Mouse (Mus musculus) stomach, embryonic 15.5 days (tissue): Measurements from ENCODE around the gene Fyco1. TPM values are rescaled to one million over a fixed set of nuclear protein-coding genes. Genes with fewer than 3 reads are reported as not detected.
"Not testable (repeated sequence)": the region's sequence is repeated elsewhere in the genome, so short reads cannot be mapped to it uniquely, and the experiment has no call there.

Experiments
- ATAC-seq: fragments of 200-750 bp; cut with Nextera tagmentation; 2 replicates; pipeline ENCODE4 v1.8.0; 2017; ENCODE audit warnings: low read depth, moderate number of reproducible peaks, moderate TSS enrichment; ENCODE audit not compliant: insufficient read depth, low FRiP score
- H3K27ac ChIP-seq: fragments of 300-500 bp; sonication (generic); 2 replicates; pipeline ENCODE4 v1.5.1; 2015; ENCODE audit warnings: mild to moderate bottlenecking, inconsistent platforms
- H3K27me3 ChIP-seq: fragments of 300-500 bp; sonication (generic); replicated peaks from 2 replicates; pipeline ENCODE4 v1.6.1; 2015; ENCODE audit warnings: inconsistent platforms
- H3K36me3 ChIP-seq: fragments of 300-500 bp; sonication (generic); 2 replicates; pipeline ENCODE4 v1.6.1; 2015; ENCODE audit warnings: inconsistent platforms
- H3K4me1 ChIP-seq: fragments of 300-500 bp; sonication (generic); 2 replicates; pipeline ENCODE4 v1.6.1; 2015; ENCODE audit warnings: inconsistent platforms
- H3K4me2 ChIP-seq: fragments of 300-500 bp; sonication (generic); 2 replicates; pipeline ENCODE4 v1.6.1; 2015; ENCODE audit warnings: mild to moderate bottlenecking, inconsistent platforms
- H3K4me3 ChIP-seq: fragments of 300-500 bp; sonication (generic); replicated peaks from 2 replicates; pipeline ENCODE4 v1.5.1; 2015; ENCODE audit warnings: inconsistent platforms
- H3K9ac ChIP-seq: fragments of 300-500 bp; sonication (generic); 2 replicates; pipeline ENCODE4 v1.6.1; 2015; ENCODE audit warnings: inconsistent platforms
- H3K9me3 ChIP-seq: fragments of 300-500 bp; sonication (generic); 2 replicates; pipeline ENCODE4 v1.6.1; 2016; ENCODE audit warnings: inconsistent platforms
- WGBS: fragments of 180-500 bp; shearing (Covaris S2); methylation state at CpG from one replicate; pipeline ENCODE4 v1.1.7; 2015; 5-methylcytosine and 5-hydroxymethylcytosine counted together
- polyA plus RNA-seq: library from polyadenylated mRNA; unstranded; fragments of >200 nt; fragmentation: Nextera tagmentation; extraction: Ambion mirVana; gene quantifications from 2 replicates; pipeline ENCODE4 v1.2.1, GENCODE M21; 2015

Fyco1 gene
- polyA plus RNA-seq, 1 experiment from 2014 or later, result 15.6 TPM

DNA sequence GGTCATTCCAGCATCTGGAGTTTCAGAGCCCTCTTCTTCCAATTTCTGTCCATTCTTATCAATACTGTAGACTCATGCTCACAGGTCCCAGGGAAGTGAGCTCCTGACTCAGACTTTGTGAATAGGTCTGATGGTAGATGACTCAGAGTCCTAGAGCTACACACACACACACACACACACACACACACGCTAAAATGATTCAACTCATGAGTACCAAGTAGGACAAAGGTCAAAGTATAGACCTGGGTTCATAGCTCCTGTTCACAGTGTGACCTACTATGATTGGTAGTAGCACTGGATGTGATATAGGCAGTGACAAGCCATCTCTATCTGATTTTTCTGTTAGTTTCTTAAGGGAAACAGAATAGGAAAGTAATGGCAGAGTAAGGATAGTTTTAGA is 83.3 kb downstream of the Fyco1 start:
- no peak overlapping the region for H3K4me3 ChIP-seq
- H3K9ac ChIP-seq, result no peak overlapping the region
- H3K27ac ChIP-seq, result no peak overlapping the region
- no peak overlapping the region for H3K4me2 ChIP-seq
- no peaks in the 10 kb centered on the region for H3K36me3 ChIP-seq
- no peaks in the 10 kb centered on the region for H3K4me1 ChIP-seq
- H3K27me3 ChIP-seq, result no peaks in the 10 kb centered on the region
- H3K9me3 ChIP-seq, result no peaks in the 10 kb centered on the region
- no peak for ATAC-seq
- whole genome bisulfite sequencing, result 78% methylated on average over 1 of the region's 1 CpGs

DNA sequence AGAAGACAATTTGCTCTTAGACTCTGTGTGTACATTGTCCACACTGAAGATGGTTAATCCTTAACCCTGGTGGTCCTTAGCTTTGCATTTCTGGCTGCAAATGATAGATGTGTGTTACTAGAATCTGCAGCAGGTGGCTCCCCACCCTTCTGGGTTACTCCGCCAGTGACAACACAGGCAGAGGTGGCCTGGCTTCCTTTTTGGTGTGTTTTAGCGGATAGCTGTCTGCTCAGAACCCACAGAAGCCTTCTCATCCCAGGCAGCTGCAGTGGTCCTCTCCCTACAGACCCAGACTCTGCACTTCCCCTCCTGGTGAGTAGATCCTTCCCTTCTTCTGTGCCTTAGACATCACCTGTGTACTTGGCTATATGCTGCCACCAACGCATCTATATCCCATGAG is 84.7 kb downstream of the Fyco1 start:
- no peak for ATAC-seq
- Histone ChIP-seq H3K9me3 (no peaks in the 10 kb centered on the region), H3K36me3 (no peaks in the 10 kb centered on the region), H3K4me3 (no peak overlapping the region), H3K27me3 (no peaks in the 10 kb centered on the region), H3K27ac (no peak overlapping the region), H3K4me2 (no peak overlapping the region), H3K4me1 (no peaks in the 10 kb centered on the region), H3K9ac (no peak overlapping the region)
- 74% methylated on average over 3 of the region's 3 CpGs for WGBS

DNA sequence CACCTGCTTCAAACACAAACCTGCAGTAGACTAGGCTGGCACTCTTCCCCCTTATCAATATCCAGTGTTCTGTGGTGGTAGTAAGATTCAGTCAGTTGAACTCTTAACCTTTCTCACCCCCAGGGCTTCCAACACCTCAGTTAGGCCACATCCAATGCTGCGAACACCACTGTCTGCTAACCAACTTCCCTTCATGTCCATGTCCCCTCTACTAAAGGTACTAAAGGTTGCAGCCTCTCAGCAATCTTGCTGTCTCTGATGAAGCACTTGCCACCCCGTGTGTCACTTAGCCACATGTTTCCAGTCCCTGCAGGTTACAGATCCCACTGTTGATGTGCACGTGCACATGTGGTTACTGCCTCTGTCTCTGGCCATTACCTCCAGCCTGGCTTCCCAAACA is 87.9 kb downstream of the Fyco1 start:
- Histone ChIP-seq H3K27me3 (no peaks in the 10 kb centered on the region), H3K4me2 (no peak overlapping the region), H3K4me3 (no peak overlapping the region), H3K27ac (no peak overlapping the region), H3K9me3 (no peaks in the 10 kb centered on the region), H3K4me1 (no peaks in the 10 kb centered on the region), H3K36me3 (no peaks in the 10 kb centered on the region), H3K9ac (no peak overlapping the region)
- WGBS, result 72% methylated on average over 3 of the region's 3 CpGs
- ATAC-seq, result no peak

DNA sequence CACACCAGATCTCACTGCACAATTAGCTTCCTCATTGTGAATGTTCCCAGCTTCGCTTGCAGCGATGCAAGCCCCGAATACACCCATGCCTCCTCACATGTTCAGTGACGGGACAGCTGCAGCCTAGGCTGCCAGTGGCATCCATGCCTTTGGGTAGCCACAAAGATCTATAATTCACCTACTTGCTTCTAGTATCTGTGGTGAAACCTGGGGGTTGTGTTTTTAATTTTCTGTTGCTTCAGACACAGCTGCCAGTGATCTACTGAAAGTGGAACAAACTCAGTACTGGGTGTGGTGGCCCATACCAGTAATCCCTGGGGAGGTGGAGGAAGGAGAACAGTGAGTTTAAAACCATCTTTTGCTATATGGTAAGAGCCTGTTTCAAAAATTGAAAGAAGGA is 88.8 kb downstream of the Fyco1 start:
- H3K4me2 ChIP-seq, result no peak overlapping the region
- no peak overlapping the region for H3K9ac ChIP-seq
- H3K27ac ChIP-seq, result no peak overlapping the region
- no peak for ATAC-seq
- no peaks in the 10 kb centered on the region for H3K27me3 ChIP-seq
- no peak overlapping the region for H3K4me3 ChIP-seq
- no peaks in the 10 kb centered on the region for H3K9me3 ChIP-seq
- H3K36me3 ChIP-seq, result no peaks in the 10 kb centered on the region
- no peaks in the 10 kb centered on the region for H3K4me1 ChIP-seq
- 64% methylated on average over 4 of the region's 4 CpGs for WGBS

DNA sequence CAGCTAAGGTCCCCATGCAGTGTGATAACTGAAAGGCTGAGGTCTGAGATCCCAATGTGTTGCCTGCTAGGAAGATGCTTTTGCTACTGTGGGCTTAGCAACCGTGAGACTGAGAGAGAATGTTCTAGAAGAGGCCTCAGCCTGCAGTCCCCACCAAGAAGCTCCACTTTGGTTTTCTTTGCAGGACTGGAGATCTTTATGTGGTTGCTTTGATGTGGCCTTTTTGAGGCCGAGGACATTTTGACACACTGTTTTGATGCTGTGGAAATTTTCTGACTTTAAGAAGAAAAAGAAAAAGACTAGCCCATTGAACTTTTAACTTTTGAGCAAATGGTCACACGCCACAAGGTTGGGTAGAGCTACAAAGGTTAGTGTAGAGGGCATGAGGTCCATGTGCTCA is 90.9 kb downstream of the Fyco1 start:
- H3K4me1 ChIP-seq, result no peaks in the 10 kb centered on the region
- no peaks in the 10 kb centered on the region for H3K9me3 ChIP-seq
- no peaks in the 10 kb centered on the region for H3K36me3 ChIP-seq
- no peak overlapping the region for H3K4me3 ChIP-seq
- no peaks in the 10 kb centered on the region for H3K27me3 ChIP-seq
- no peak overlapping the region for H3K4me2 ChIP-seq
- 86% methylated on average over 3 of the region's 3 CpGs for WGBS
- no peak overlapping the region for H3K9ac ChIP-seq
- no peak overlapping the region for H3K27ac ChIP-seq
- ATAC-seq, result no peak

DNA sequence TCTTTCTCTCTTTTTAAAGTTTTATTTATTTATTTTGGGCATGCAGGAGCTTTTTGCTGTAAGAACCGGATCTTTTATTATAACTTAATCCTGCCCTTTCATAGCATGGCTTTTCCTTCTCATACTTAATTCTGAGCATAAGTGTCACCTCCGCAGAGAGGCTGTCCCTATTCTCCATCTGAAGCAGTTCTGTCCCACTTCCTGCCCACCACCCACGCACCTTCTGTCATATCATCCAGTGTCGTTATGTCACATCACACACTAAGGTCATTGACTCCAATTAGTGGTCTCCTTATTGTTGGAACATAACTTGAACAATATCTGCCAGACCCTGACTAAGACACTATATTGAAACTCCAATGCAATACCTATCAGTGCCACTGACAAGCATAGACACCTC is 93.1 kb downstream of the Fyco1 start:
- Histone ChIP-seq H3K36me3 (no peaks in the 10 kb centered on the region), H3K27me3 (no peaks in the 10 kb centered on the region), H3K9me3 (no peaks in the 10 kb centered on the region), H3K4me2 (no peak overlapping the region), H3K9ac (no peak overlapping the region), H3K4me1 (no peaks in the 10 kb centered on the region), H3K4me3 (no peak overlapping the region), H3K27ac (no peak overlapping the region)
- no peak for ATAC-seq
- 73% methylated on average over 4 of the region's 4 CpGs for WGBS

DNA sequence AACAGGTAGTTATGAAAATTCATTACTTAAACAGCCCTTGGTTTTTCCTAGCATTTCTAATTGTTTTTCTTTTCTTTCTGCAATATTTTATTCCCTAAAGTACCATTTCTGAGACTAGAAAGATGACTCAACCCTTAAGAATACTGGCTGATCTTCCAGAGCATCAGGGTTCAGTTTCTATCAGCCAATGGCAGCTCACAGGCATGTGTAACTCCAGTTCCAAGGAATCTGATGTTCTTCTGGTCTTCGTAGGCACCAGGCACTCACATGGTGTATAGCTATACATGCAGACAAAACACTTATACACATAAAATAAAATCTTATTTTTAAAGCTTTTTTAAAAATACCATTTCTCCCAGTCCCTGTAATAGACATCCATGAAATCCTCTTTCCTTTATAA is 93.5 kb downstream of the Fyco1 start:
- H3K9me3 ChIP-seq, result no peaks in the 10 kb centered on the region
- no peaks in the 10 kb centered on the region for H3K36me3 ChIP-seq
- no peak overlapping the region for H3K4me2 ChIP-seq
- H3K4me1 ChIP-seq, result no peaks in the 10 kb centered on the region
- 60% methylated on average over 1 of the region's 1 CpGs for WGBS
- no peak overlapping the region for H3K9ac ChIP-seq
- no peak overlapping the region for H3K27ac ChIP-seq
- H3K27me3 ChIP-seq, result no peaks in the 10 kb centered on the region
- no peak for ATAC-seq
- H3K4me3 ChIP-seq, result no peak overlapping the region

DNA sequence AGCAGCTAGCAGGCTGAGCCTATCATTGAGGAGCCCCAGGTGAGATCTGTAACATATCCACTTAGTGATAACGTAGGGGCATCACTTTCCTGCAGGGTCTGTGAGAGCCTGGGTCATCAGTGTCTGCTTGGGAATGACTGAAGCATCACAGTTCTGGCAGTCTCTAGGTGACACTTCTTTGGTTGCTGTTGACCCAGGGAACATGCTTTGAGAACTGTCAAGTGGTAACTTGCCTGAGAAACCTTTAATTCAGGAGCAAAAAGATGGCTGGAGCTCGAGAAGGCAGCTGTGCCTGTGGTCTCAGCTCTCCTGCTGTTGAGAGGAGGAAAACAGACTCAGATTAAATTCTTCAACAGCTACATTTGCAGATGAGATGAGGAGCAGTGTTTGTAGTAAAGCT is 94.4 kb downstream of the Fyco1 start:
- no peaks in the 10 kb centered on the region for H3K9me3 ChIP-seq
- H3K4me2 ChIP-seq, result no peak overlapping the region
- no peaks in the 10 kb centered on the region for H3K27me3 ChIP-seq
- H3K27ac ChIP-seq, result no peak overlapping the region
- H3K4me1 ChIP-seq, result no peaks in the 10 kb centered on the region
- no peak overlapping the region for H3K4me3 ChIP-seq
- no peak overlapping the region for H3K9ac ChIP-seq
- WGBS, result 51% methylated on average over 2 of the region's 2 CpGs
- ATAC-seq, result no peak
- no peaks in the 10 kb centered on the region for H3K36me3 ChIP-seq

DNA sequence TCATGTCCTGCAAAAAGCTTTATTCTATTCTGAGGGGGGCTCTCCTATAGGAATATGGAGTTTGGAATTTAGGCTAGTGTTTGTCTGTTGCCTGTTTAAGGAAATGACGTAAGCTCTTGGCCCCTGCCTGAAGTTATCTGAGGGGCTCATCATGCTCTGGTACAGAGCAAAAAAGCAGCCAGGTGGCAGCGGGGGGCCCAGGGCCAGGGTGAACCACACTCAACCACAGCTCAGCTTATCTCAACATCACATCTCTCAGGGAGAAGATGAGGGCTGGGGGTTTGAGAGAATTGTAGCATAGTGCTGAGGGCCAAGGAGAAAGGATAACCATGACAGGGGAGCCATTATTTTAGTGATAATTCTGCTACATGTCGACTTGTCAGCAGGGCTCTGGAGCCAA is 94.9 kb downstream of the Fyco1 start:
- WGBS, result 62% methylated on average over 3 of the region's 3 CpGs
- Histone ChIP-seq H3K9ac (no peak overlapping the region), H3K4me3 (no peak overlapping the region), H3K27me3 (no peaks in the 10 kb centered on the region), H3K4me1 (no peaks in the 10 kb centered on the region), H3K27ac (no peak overlapping the region), H3K9me3 (no peaks in the 10 kb centered on the region), H3K4me2 (no peak overlapping the region), H3K36me3 (no peaks in the 10 kb centered on the region)
- no peak for ATAC-seq

DNA sequence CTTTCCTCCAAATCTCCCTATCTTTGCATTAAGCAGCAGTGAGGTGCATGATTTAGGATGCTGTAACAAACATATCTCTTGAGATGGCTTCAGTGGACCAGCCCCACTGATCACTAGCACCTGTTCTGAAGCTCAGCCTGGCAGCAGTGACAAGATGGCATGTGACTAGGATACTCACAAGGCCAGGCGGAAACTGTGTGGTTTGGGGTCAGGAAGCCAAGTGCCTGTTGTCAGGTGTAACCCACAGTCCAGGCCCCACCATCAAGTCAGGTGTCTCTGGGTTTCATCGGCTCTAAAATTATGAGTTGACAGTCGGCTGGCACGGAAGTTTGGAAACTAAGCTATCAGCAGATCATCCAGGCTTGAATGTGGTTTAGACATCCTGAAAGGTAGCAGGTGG is 97.4 kb downstream of the Fyco1 start:
- 86% methylated on average over 4 of the region's 4 CpGs for WGBS
- Histone ChIP-seq H3K36me3 (no peaks in the 10 kb centered on the region), H3K27me3 (no peaks in the 10 kb centered on the region), H3K4me2 (no peak overlapping the region), H3K4me3 (no peak overlapping the region), H3K9me3 (no peaks in the 10 kb centered on the region), H3K9ac (no peak overlapping the region), H3K27ac (no peak overlapping the region), H3K4me1 (no peaks in the 10 kb centered on the region)
- ATAC-seq, result no peak

DNA sequence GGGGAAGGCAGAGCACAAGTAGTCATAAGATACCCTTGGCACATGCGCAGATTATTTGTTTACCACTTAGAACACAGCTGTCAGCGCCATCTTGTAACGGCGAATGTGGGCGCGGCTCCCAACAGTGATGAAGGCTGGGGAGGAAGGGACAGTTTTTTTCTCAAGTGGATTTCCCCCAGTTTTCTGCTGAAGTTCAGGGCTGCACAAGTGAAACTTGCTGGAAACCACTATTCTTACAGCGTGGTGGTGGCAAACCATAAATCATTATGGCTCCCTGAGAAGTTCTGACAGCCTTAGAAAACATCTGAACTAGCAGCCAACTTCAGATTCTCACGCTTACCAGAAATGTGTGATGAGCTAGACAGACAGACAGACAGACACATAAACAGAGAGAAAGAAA is 102.0 kb downstream of the Fyco1 start:
- not testable (repeated sequence) for H3K27ac ChIP-seq, H3K9ac ChIP-seq, H3K4me3 ChIP-seq, H3K27me3 ChIP-seq, H3K36me3 ChIP-seq, H3K4me2 ChIP-seq, H3K9me3 ChIP-seq, H3K4me1 ChIP-seq, ATAC-seq
- WGBS, result 87% methylated on average over 8 of the region's 8 CpGs

DNA sequence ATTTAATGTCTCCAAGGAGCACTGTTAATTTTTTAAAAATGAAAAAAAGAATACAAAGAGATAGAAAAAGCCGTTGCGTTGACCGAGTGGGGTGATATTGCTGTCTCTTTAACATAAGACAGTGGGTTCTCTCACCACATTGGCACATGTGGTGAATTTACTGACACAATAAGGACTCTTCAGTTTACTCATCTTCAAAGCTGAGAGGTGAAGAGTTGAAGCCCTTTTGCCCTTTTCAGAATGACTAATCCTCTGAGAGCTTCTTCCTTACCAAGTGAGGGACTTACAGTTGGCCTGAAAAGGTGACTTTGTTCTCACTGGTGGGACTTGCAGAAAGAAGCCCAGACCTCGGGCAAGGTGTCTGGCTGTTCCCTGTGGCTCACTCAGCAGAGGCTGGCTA is 110.9 kb downstream of the Fyco1 start:
- WGBS, result 87% methylated on average over 4 of the region's 4 CpGs

More for the DNA sequence above, 110.9 kb downstream of the Fyco1 start:
- no peaks in the 10 kb centered on the region for H3K9me3 ChIP-seq
- ATAC-seq, result no peak
- no peaks in the 10 kb centered on the region for H3K36me3 ChIP-seq
- no peak overlapping the region for H3K4me3 ChIP-seq
- no peak overlapping the region for H3K9ac ChIP-seq
- H3K4me2 ChIP-seq, result no peak overlapping the region
- no peaks in the 10 kb centered on the region for H3K27me3 ChIP-seq
- no peaks in the 10 kb centered on the region for H3K4me1 ChIP-seq
- no peak overlapping the region for H3K27ac ChIP-seq
